Mouse (Mus musculus) spleen, postnatal 0 days (tissue): ENCODE data around the gene Aqp12. TPM values are rescaled to one million over a fixed set of nuclear protein-coding genes. Genes with fewer than 3 reads are reported as not detected.

ENCODE experiments used
- polyA plus RNA-seq: library from polyadenylated mRNA; unstranded; fragments of >200 nt; fragmentation: Nextera tagmentation; extraction: Ambion mirVana; gene quantifications from 2 replicates; pipeline ENCODE4 v1.2.1, GENCODE M21; 2015

The Aqp12 gene
- 0.12 and 0.73 TPM in 2 replicates for polyA plus RNA-seq

DNA sequence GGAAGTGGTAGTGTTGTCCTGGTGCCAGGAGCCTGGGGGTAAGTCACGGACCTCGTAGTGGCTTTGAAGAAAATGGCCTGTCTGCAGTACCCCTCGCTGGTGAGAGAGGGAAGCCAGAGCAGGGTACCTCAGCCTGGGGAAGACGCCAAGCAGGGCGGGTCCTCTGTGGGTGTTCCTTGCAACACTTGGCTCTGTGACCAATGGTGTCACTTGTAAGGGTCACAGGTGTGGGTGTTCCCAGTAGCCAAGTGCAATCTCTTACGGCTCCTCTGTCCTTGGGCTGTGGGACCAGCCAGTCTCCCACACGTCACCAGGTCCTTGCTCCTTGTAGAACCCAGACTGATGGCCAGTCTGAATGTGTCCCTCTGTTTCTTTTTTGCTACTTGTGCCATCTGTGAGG is at the start of gene Aqp12:
Gene Aqp12 (plus strand): TSS at position 274 of the 400 bp plus-strand sequence.

Other genes with a start within 250 kb of the Aqp12 start
- gene Gpc1, start 174.7 kb upstream of the Aqp12 start, polyA plus RNA-seq = 9.5 and 13.5 TPM in 2 replicates
- 0.04 TPM in 1 of 2 replicates, not detected in the other for gene Ankmy1, start 103.4 kb upstream of the Aqp12 start, polyA plus RNA-seq
- 11.0 and 12.3 TPM in 2 replicates for gene Dusp28, start 99.4 kb upstream of the Aqp12 start, polyA plus RNA-seq
- 18.1 and 23.2 TPM in 2 replicates for gene Rnpepl1, start 95.6 kb upstream of the Aqp12 start, polyA plus RNA-seq
- gene Capn10, start 72.0 kb upstream of the Aqp12 start, polyA plus RNA-seq = 13.7 and 15.4 TPM in 2 replicates
- 1.8 and 2.6 TPM in 2 replicates for gene Gpr35, start 55.5 kb upstream of the Aqp12 start, polyA plus RNA-seq
- gene Kif1a, start 95.6 kb downstream of the Aqp12 start, polyA plus RNA-seq = 1.9 and 2.8 TPM in 2 replicates
- 0.40 and 0.45 TPM in 2 replicates for gene Agxt, start 128.9 kb downstream of the Aqp12 start, polyA plus RNA-seq
- gene 2310007B03Rik, start 154.6 kb downstream of the Aqp12 start, polyA plus RNA-seq = 0.06 and 0.10 TPM in 2 replicates
- gene Crocc2, start 162.4 kb downstream of the Aqp12 start, polyA plus RNA-seq = 0.05 and 0.06 TPM in 2 replicates
- gene Sned1, start 229.5 kb downstream of the Aqp12 start, polyA plus RNA-seq = 4.2 and 9.9 TPM in 2 replicates